Mouse (Mus musculus): ENCODE measurements around the gene Gm6676.
"Not testable (repeated sequence)": the region's sequence is repeated elsewhere in the genome, so short reads cannot be mapped to it uniquely, and the experiment has no call there.

Gm6676 gene

GRCm38 (mm10) chr14:7125312-7125711, at the start of gene Gm6676:
TSS of gene Gm6676 (minus strand) at chr14:7125412.
- not testable (repeated sequence) for DNase-seq (ENCODE audit: low read depth)

GRCm38 (mm10) chr14:7174483-7174971, 49.3 kb upstream of the Gm6676 start, which contains the start of gene Gm3512:
TSS of gene Gm3512 (minus strand) at chr14:7174533.
- not testable (repeated sequence) for DNase-seq (ENCODE audit: low read depth)

- DNase-seq (ENCODE audit: low read depth), result not testable (repeated sequence)
Measured at GRCm38 (mm10) chr14:7105124-7105802, 19.9 kb downstream of the Gm6676 start.

DNA sequence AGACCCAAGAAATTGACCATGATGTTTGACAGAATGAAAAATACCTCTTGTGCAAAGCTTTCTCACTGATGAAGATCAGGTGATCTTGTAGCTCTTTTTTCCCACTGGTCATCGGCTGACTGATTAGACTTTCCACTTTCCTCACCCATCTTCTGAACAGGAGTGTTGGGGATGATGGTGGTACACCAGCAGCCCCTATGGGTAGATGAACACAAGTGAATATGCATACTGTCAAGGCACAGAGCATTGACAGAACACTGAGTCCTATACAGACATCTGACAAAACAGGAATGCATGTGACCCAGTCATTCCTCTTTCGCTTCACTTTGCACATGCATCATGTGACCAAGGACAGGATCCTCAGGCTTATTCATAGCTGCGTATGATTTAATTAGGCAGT, 24.7 kb downstream of the Gm6676 start, which contains the start of gene Gm3696:
Gene Gm3696, minus strand, starts transcription at position 101 of the 400 bp plus-strand sequence.
- DNase-seq (ENCODE audit: low read depth), result not testable (repeated sequence)
